Mouse (Mus musculus) stomach, postnatal 0 days (tissue): ENCODE measurements around the gene Phf3.

Experiments used
- CTCF ChIP-seq: IDR thresholded peaks from 2 replicates; pipeline ENCODE4 v1.5.1; 2016; ENCODE audit warnings: antibody characterized with exemption, low read depth, mild to moderate bottlenecking, moderate library complexity
- EP300 ChIP-seq: optimal IDR thresholded peaks from 2 replicates; pipeline ENCODE3; 2016; ENCODE audit warnings: antibody characterized with exemption

GRCm38 (mm10) chr1:30814987-30815386 is 58.7 kb downstream of the Phf3 start:
- TF ChIP-seq CTCF = no peak
- no peak for TF ChIP-seq EP300
